Mouse (Mus musculus) ES-Bruce4 (cell line): ENCODE measurements at regions not wholly inside any gene's neighbourhood (a gene's known extent, or its start where the extent isn't known, plus 50 kb on each side); places are given as distances from the start of the nearest gene placed in this dataset.
"Not testable (repeated sequence)": the region's sequence is repeated elsewhere in the genome, so short reads cannot be mapped to it uniquely, and the experiment has no call there.

Source experiments
- H3K27ac ChIP-seq: 2 replicates; pipeline ENCODE4 v1.5.1; 2012; ENCODE audit warnings: low read length, inconsistent platforms; ENCODE audit not compliant: insufficient read depth
- H3K27me3 ChIP-seq: 2 replicates; pipeline ENCODE4 v1.6.1; 2012; ENCODE audit warnings: mild to moderate bottlenecking, low read length, inconsistent platforms; ENCODE audit not compliant: control insufficient read depth, poor library complexity, insufficient read depth, severe bottlenecking
- H3K36me3 ChIP-seq: 2 replicates; pipeline ENCODE4 v1.6.1; 2012; ENCODE audit warnings: inconsistent platforms, mild to moderate bottlenecking, low read length, moderate library complexity; ENCODE audit not compliant: control insufficient read depth, poor library complexity, insufficient read depth, severe bottlenecking
- H3K4me1 ChIP-seq: one replicate; pipeline ENCODE4 v1.8.1; 2011; ENCODE audit warnings: low read length; ENCODE audit not compliant: control insufficient read depth, insufficient read depth
- H3K4me3 ChIP-seq: 2 replicates; pipeline ENCODE4 v1.5.1; 2011; ENCODE audit warnings: low read depth, mild to moderate bottlenecking, low read length
- H3K9ac ChIP-seq: 2 replicates; pipeline ENCODE4 v1.6.1; 2012; ENCODE audit warnings: low read depth, mild to moderate bottlenecking, inconsistent platforms; ENCODE audit not compliant: poor library complexity, severe bottlenecking
- H3K9me3 ChIP-seq: replicated peaks from 2 replicates; pipeline ENCODE4 v1.6.1; 2012; ENCODE audit warnings: mild to moderate bottlenecking, low read length, inconsistent platforms; ENCODE audit not compliant: control insufficient read depth, poor library complexity, insufficient read depth, severe bottlenecking
- CTCF ChIP-seq: IDR thresholded peaks from one replicate; pipeline ENCODE4 v1.8.1; 2011; ENCODE audit warnings: low read depth, low read length
- EP300 ChIP-seq: IDR thresholded peaks from 2 replicates; pipeline ENCODE4 v1.6.1; 2011; ENCODE audit warnings: low read depth, low read length; ENCODE audit not compliant: insufficient read depth
- POLR2A ChIP-seq: IDR thresholded peaks from one replicate; pipeline ENCODE4 v1.8.1; 2011; ENCODE audit warnings: low read length; ENCODE audit not compliant: insufficient read depth

GRCm38 (mm10) chr11:26667251-26667650, 73.5 kb upstream of the Vrk2 start:
- TF ChIP-seq POLR2A (no peak), EP300 (no peak), CTCF (no peak)
- no peak overlapping the region for H3K9ac ChIP-seq
- no peaks in the 10 kb centered on the region for H3K9me3 ChIP-seq
- H3K4me1 ChIP-seq: no peaks in the 10 kb centered on the region
- H3K27me3 ChIP-seq: no peaks in the 10 kb centered on the region
- no peaks in the 10 kb centered on the region for H3K36me3 ChIP-seq
- no peak overlapping the region for H3K27ac ChIP-seq
- H3K4me3 ChIP-seq: no peak overlapping the region

GRCm38 (mm10) chr11:26660878-26661277, 67.1 kb upstream of the Vrk2 start:
- no peak overlapping the region for H3K4me3 ChIP-seq
- no peaks in the 10 kb centered on the region for H3K4me1 ChIP-seq
- no peak overlapping the region for H3K27ac ChIP-seq
- H3K9me3 ChIP-seq: 0 out of 2 replicates have a peak, but pooled peaks cover 2% of the 10 kb centered on the region
- TF ChIP-seq EP300 (no peak), POLR2A (no peak), CTCF (no peak)
- no peak overlapping the region for H3K9ac ChIP-seq
- H3K27me3 ChIP-seq: no peaks in the 10 kb centered on the region
- H3K36me3 ChIP-seq: no peaks in the 10 kb centered on the region

- H3K27me3 ChIP-seq, H3K27ac ChIP-seq, H3K9me3 ChIP-seq, H3K4me3 ChIP-seq, H3K9ac ChIP-seq, H3K36me3 ChIP-seq, H3K4me1 ChIP-seq: not testable (repeated sequence)
Measured at GRCm38 (mm10) chr11:26649165-26649564, 55.4 kb upstream of the Vrk2 start.
